ENCODE assay signal across 10 mouse cellular contexts in the genomic region with DNA sequence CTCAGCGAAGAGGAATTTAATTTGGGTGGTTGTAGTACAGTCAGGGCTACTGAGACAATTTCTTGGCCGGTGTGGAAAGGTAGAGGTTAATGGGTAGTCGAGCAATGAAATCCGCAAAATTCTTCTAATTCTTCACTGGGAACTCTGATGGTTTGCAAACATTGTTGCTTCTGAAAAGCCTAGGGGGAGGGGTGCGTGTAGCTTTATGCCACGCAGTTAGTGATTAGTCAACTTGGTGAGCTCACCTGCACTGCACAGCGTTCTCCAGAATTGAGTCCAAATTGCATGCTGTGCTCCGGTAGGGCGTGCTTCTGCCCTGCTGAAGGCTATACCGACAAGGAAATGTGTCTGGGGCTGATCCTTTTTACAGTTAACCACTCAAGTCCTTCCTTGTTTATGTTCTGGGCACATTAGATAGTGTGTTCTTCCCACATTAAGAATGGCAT. TPM values are rescaled to one million over a fixed set of nuclear protein-coding genes. Genes with fewer than 3 reads are reported as not detected.
DNase-seq lines count a peak whose midpoint lies in the region; ATAC-seq and TF ChIP-seq lines count a peak whose summit lies in the region.
"Had no signal": no experiment of that assay in that cellular context is flagged by ENCODE, and none has a peak within 500 bp of the region (broad histone marks: within the 10 kb centered on the region; RNA-seq: fewer than 3 reads in every experiment).

No protein-coding gene starts in this region.

- H3K4me2 ChIP-seq in embryonic facial prominence, embryonic 14.5 days (ENCODE audit: low read depth, low read length), result no peak overlapping the region
- H3K4me2 ChIP-seq in lung, embryonic 15.5 days, result peak overlapping the region; percentile 11; the same call in 1 of the 2 replicates
- no peak overlapping the region for H3K4me2 ChIP-seq in forebrain, embryonic 15.5 days (replicated peaks)
- H3K4me2 ChIP-seq: stomach, embryonic 15.5 days had no signal

- TF ChIP-seq CTCF in embryonic fibroblast, embryonic 13.5 days (IDR thresholded peaks at IDR 0.05; ENCODE audit: borderline replicate concordance, insufficient read depth, low read length), result no peak

- 45% methylated on average over 10 of the region's 10 CpGs for WGBS in embryonic facial prominence, embryonic 14.5 days
- WGBS in embryonic facial prominence, embryonic 10.5 days, result 67% methylated on average over 10 of the region's 10 CpGs
- WGBS in lung, embryonic 15.5 days, result 32% methylated on average over 10 of the region's 10 CpGs
- 47% methylated on average over 10 of the region's 10 CpGs for WGBS in forebrain, embryonic 15.5 days

- H3K4me1 ChIP-seq in embryonic facial prominence, embryonic 14.5 days (ENCODE audit: control insufficient read depth, insufficient read depth, low read length), result no peaks in the 10 kb centered on the region
- H3K4me1 ChIP-seq in embryonic facial prominence, embryonic 10.5 days, result peaks cover 4% of the 10 kb centered on the region; the same call in 1 of the 2 replicates
- peaks cover 9% of the 10 kb centered on the region; the same call in 1 of the 2 replicates for H3K4me1 ChIP-seq in embryonic fibroblast, embryonic 13.5 days (ENCODE audit: control insufficient read depth, insufficient read depth, low read length)
- peaks cover 17% of the 10 kb centered on the region for H3K4me1 ChIP-seq in lung, embryonic 15.5 days
- H3K4me1 ChIP-seq in forebrain, embryonic 15.5 days, result 0 out of 2 replicates have a peak, but pooled peaks cover 9% of the 10 kb centered on the region
- H3K4me1 ChIP-seq: stomach, embryonic 15.5 days had no signal

- ATAC-seq in embryonic facial prominence, embryonic 14.5 days (ENCODE audit: low read depth), result no peak
- no peak for ATAC-seq in lung, embryonic 15.5 days (ENCODE audit: borderline replicate concordance, extremely low read depth, low FRiP score, low TSS enrichment)
- no peak for ATAC-seq in forebrain, embryonic 15.5 days (replicated peaks)

- no peaks in the 10 kb centered on the region for H3K36me3 ChIP-seq in embryonic facial prominence, embryonic 14.5 days (ENCODE audit: control insufficient read depth, insufficient read depth, low read length)
- no peaks in the 10 kb centered on the region for H3K36me3 ChIP-seq in embryonic facial prominence, embryonic 10.5 days (replicated peaks)
- no peaks in the 10 kb centered on the region for H3K36me3 ChIP-seq in lung, embryonic 15.5 days
- H3K36me3 ChIP-seq in forebrain, embryonic 15.5 days, result no peaks in the 10 kb centered on the region
- H3K36me3 ChIP-seq: limb, embryonic 12.5 days; stomach, embryonic 15.5 days had no signal

- H3K27ac ChIP-seq in embryonic facial prominence, embryonic 14.5 days (replicated peaks; ENCODE audit: low read depth, low read length), result no peak overlapping the region
- H3K27ac ChIP-seq in embryonic facial prominence, embryonic 10.5 days (replicated peaks), result no peak overlapping the region
- H3K27ac ChIP-seq in embryonic fibroblast, embryonic 13.5 days (ENCODE audit: insufficient read depth, low read length), result peak overlapping the region; percentile 32; the same call in 1 of the 2 replicates
- H3K27ac ChIP-seq in lung, embryonic 15.5 days, result peak overlapping the region; percentile 62
- H3K27ac ChIP-seq in forebrain, embryonic 15.5 days (replicated peaks), result no peak overlapping the region
- H3K27ac ChIP-seq: limb, embryonic 12.5 days; stomach, embryonic 15.5 days had no signal

- peak; percentile 20 for DNase-seq in embryonic facial prominence, embryonic 14.5 days (ENCODE audit: low spot score)
- DNase-seq in embryonic facial prominence, embryonic 10.5 days (ENCODE audit: low spot score), result no peak
- peak; percentile 49 to 50 for DNase-seq in B cell, adult 2 months
- DNase-seq in layer of hippocampus, adult 11-12 months (ENCODE audit: low spot score), result no peak
- DNase-seq in heart, postnatal 4 days, result no peak

- H3K27me3 ChIP-seq in embryonic facial prominence, embryonic 14.5 days (replicated peaks; ENCODE audit: control insufficient read depth, insufficient read depth, low read length), result no peaks in the 10 kb centered on the region
- peaks cover 16% of the 10 kb centered on the region for H3K27me3 ChIP-seq in embryonic facial prominence, embryonic 10.5 days (replicated peaks; ENCODE audit: low read depth, poor library complexity, severe bottlenecking)
- H3K27me3 ChIP-seq in lung, embryonic 15.5 days, result no peaks in the 10 kb centered on the region
- H3K27me3 ChIP-seq in forebrain, embryonic 15.5 days, result no peaks in the 10 kb centered on the region
- H3K27me3 ChIP-seq: limb, embryonic 12.5 days; stomach, embryonic 15.5 days had no signal

- no peaks in the 10 kb centered on the region for H3K9me3 ChIP-seq in embryonic facial prominence, embryonic 14.5 days (ENCODE audit: control insufficient read depth, low read length)
- H3K9me3 ChIP-seq in embryonic facial prominence, embryonic 10.5 days, result no peaks in the 10 kb centered on the region
- no peaks in the 10 kb centered on the region for H3K9me3 ChIP-seq in lung, embryonic 15.5 days
- no peaks in the 10 kb centered on the region for H3K9me3 ChIP-seq in forebrain, embryonic 15.5 days
- H3K9me3 ChIP-seq: limb, embryonic 12.5 days; stomach, embryonic 15.5 days had no signal

- TF ChIP-seq POLR2A in embryonic fibroblast, embryonic 13.5 days (IDR thresholded peaks at IDR 0.05; ENCODE audit: low read depth, low read length), result no peak

- no peak overlapping the region for H3K4me3 ChIP-seq in embryonic facial prominence, embryonic 14.5 days (ENCODE audit: low read depth, low read length)
- H3K4me3 ChIP-seq in embryonic facial prominence, embryonic 10.5 days, result no peak overlapping the region
- H3K4me3 ChIP-seq in embryonic fibroblast, embryonic 13.5 days (ENCODE audit: insufficient read depth, low read length), result no peak overlapping the region
- H3K4me3 ChIP-seq in lung, embryonic 15.5 days, result no peak overlapping the region
- no peak overlapping the region for H3K4me3 ChIP-seq in forebrain, embryonic 15.5 days
- H3K4me3 ChIP-seq: limb, embryonic 12.5 days; stomach, embryonic 15.5 days had no signal

- H3K9ac ChIP-seq in embryonic facial prominence, embryonic 14.5 days (ENCODE audit: low read depth, low read length), result no peak overlapping the region
- H3K9ac ChIP-seq in lung, embryonic 15.5 days, result no peak overlapping the region
- no peak overlapping the region for H3K9ac ChIP-seq in forebrain, embryonic 15.5 days (replicated peaks)
- H3K9ac ChIP-seq: limb, embryonic 12.5 days; stomach, embryonic 15.5 days had no signal

RNA-seq across cellular contexts. Expression of a gene that starts 1.2 kb away (rescaled TPM):
- 19.6 and 21.1 TPM in 2 replicates for polyA plus RNA-seq in embryonic facial prominence, embryonic 14.5 days (2014; fragmentation: Nextera tagmentation; extraction: Ambion mirVana)
- polyA plus RNA-seq in embryonic facial prominence, embryonic 10.5 days (2016; fragmentation: Nextera tagmentation; extraction: Ambion mirVana), result 4.5 TPM in 2 replicates
- polyA plus RNA-seq in embryonic fibroblast, embryonic 13.5 days (2011; ENCODE audit: insufficient read length, low read depth, missing spikeins), result 55.1 and 75.8 TPM in 2 replicates
- 22.6 and 26.3 TPM in 2 replicates for polyA plus RNA-seq in lung, embryonic 15.5 days (2015; fragmentation: Nextera tagmentation; extraction: Ambion mirVana)
- polyA plus RNA-seq in forebrain, embryonic 15.5 days (2015; fragmentation: Nextera tagmentation; extraction: Ambion mirVana), result 14.6 and 16.6 TPM in 2 replicates
- total RNA-seq in heart, postnatal 4 days (2021), result 10 to 100 TPM; 36.2 to 36.8 TPM

Comparison
In these comparisons a context has a peak if more than half of its experiments do, and no peak if none do; other contexts are left out.
1. DNase-seq: peak in embryonic facial prominence, embryonic 14.5 days (single experiment) and B cell, adult 2 months (2 of 2); none in embryonic facial prominence, embryonic 10.5 days (single experiment), layer of hippocampus, adult 11-12 months (single experiment) and heart, postnatal 4 days (single experiment).
2. H3K27ac ChIP-seq: peak in embryonic fibroblast, embryonic 13.5 days (single experiment) and lung, embryonic 15.5 days (single experiment); none in embryonic facial prominence, embryonic 14.5 days (single experiment), embryonic facial prominence, embryonic 10.5 days (single experiment) and forebrain, embryonic 15.5 days (single experiment).